Mouse (Mus musculus): ENCODE data around the gene Ccnf.

GRCm38 (mm10) chr17:24209916-24210240 lies 41.4 kb downstream of the Ccnf start:
- TF ChIP-seq CTCF (conservative IDR thresholded peaks at IDR 0.05 in 1 of 2, IDR thresholded peaks at IDR 0.05 in 1 of 2; ENCODE audit: low read depth in 2 of 2, low read length in 2 of 2) (no peak), E2F4 (IDR thresholded peaks at IDR 0.05; ENCODE audit: insufficient replicate concordance, low read depth, low read length) (no peak), ZMIZ1 (IDR thresholded peaks at IDR 0.05; ENCODE audit: low read depth, low read length) (no peak), MYC (IDR thresholded peaks at IDR 0.05; ENCODE audit: low read depth, low read length) (no peak), RAD21 (IDR thresholded peaks at IDR 0.05; ENCODE audit: low read depth, low read length) (no peak), EP300 (IDR thresholded peaks at IDR 0.05; ENCODE audit: low read length) (no peak), IRF4 (IDR thresholded peaks at IDR 0.05; ENCODE audit: low read depth, low read length) (no peak), ZC3H11A (IDR thresholded peaks at IDR 0.05; ENCODE audit: low read depth, low read length) (no peak), POLR2A (IDR thresholded peaks at IDR 0.05; ENCODE audit: low read depth, low read length) (no peak), MEF2A (IDR thresholded peaks at IDR 0.05; ENCODE audit: borderline replicate concordance, low read depth, low read length) (no peak)
